Mouse (Mus musculus): ENCODE measurements around the gene Rcl1.

DNA sequence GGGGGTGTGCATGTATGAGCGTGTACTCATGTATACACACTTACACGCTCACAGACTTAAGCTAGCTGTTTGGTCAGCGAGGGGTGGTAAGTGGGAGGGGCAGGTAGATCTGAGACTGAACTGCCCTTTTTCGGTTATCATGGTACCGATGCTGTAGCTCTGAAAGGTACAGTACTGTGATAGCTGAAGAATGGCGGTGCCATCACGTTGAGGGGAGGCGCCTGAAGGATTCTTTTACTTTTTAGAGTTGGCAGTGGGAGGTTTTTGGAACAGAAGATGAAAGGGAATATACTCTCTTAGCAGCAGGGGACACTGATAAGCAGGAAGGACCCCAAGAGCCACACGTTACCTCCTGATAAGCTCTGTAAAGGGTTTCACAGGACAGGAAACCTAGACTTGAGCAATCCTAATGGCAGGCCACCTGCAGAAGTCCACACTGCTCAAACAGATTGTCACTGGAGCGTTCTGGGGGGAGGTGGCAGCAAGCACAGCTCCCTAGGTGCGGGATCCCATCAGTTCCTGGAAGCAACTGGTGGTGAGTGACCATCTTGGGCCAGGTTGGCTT lies 34.1 kb downstream of the Rcl1 start:
- no peak for TF ChIP-seq CTCF (IDR thresholded peaks at IDR 0.05; ENCODE audit: borderline replicate concordance, insufficient read depth, low read length)
- no peak for TF ChIP-seq POLR2A (IDR thresholded peaks at IDR 0.05; ENCODE audit: low read depth, low read length)

Measured in embryonic fibroblast, embryonic 13.5 days (primary cell).